12 mouse cellular contexts compared by ENCODE assay signal in the genomic region with DNA sequence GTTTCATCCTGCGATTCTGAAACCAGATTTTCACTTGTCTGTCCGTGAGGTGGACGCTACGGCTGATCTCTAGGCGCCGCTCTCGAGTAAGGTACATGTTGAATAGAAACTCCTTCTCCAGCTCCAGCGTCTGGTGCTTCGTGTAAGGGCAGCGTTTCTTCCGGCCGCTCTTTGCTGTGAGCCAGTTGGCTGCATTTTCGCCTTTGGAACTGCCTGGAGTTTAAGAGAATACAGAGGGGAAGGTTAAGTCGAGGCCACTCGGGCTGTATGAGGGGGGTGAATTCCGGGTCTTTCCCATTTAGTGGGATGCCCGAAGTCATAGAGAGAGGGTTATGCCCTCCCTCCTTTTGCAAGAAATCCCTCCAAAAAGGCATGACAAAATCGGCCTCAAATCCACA. TPM values are rescaled to one million over a fixed set of nuclear protein-coding genes. Genes with fewer than 3 reads are reported as not detected.
A peak's percentile ranks its signal among the peaks of the same experiment; 100 is the strongest.
DNase-seq lines count a peak whose midpoint lies in the region; ATAC-seq lines count a peak whose summit lies in the region.
"Had no signal": no experiment of that assay in that cellular context is flagged by ENCODE, and none has a peak within 500 bp of the region (broad histone marks: within the 10 kb centered on the region; RNA-seq: fewer than 3 reads in every experiment).

No protein-coding gene starts in this region.

- no peaks in the 10 kb centered on the region for H3K9me3 ChIP-seq in embryonic facial prominence, embryonic 11.5 days (replicated peaks; ENCODE audit: control insufficient read depth, low read length)
- H3K9me3 ChIP-seq in embryonic facial prominence, embryonic 10.5 days, result no peaks in the 10 kb centered on the region
- H3K9me3 ChIP-seq in kidney, embryonic 14.5 days (ENCODE audit: control insufficient read depth, low read length), result no peaks in the 10 kb centered on the region
- H3K9me3 ChIP-seq in neural tube, embryonic 13.5 days, result no peaks in the 10 kb centered on the region
- no peaks in the 10 kb centered on the region for H3K9me3 ChIP-seq in forebrain, embryonic 14.5 days (replicated peaks; ENCODE audit: control insufficient read depth, low read length)

- H3K27ac ChIP-seq in embryonic facial prominence, embryonic 11.5 days (replicated peaks; ENCODE audit: low read depth, low read length), result no peak overlapping the region
- no peak overlapping the region for H3K27ac ChIP-seq in embryonic facial prominence, embryonic 10.5 days (replicated peaks)
- peak overlapping the region; percentile 98 for H3K27ac ChIP-seq in kidney, embryonic 14.5 days (ENCODE audit: low read depth, low read length)
- H3K27ac ChIP-seq in neural tube, embryonic 13.5 days (replicated peaks), result peak overlapping the region; percentile 96
- no peak overlapping the region for H3K27ac ChIP-seq in forebrain, embryonic 14.5 days (ENCODE audit: low read depth, low read length)

- no peaks in the 10 kb centered on the region for H3K36me3 ChIP-seq in embryonic facial prominence, embryonic 11.5 days (replicated peaks; ENCODE audit: control insufficient read depth, insufficient read depth, low read depth, low read length)
- no peaks in the 10 kb centered on the region for H3K36me3 ChIP-seq in embryonic facial prominence, embryonic 10.5 days (replicated peaks)
- H3K36me3 ChIP-seq in kidney, embryonic 14.5 days (ENCODE audit: control insufficient read depth, insufficient read depth, low read length), result peaks cover 9% of the 10 kb centered on the region; the same call in 1 of the 2 replicates
- no peaks in the 10 kb centered on the region for H3K36me3 ChIP-seq in neural tube, embryonic 13.5 days
- H3K36me3 ChIP-seq in forebrain, embryonic 14.5 days (ENCODE audit: control insufficient read depth, insufficient read depth, low read length), result no peaks in the 10 kb centered on the region

- ATAC-seq in embryonic facial prominence, embryonic 11.5 days (replicated peaks; ENCODE audit: insufficient number of reproducible peaks, low FRiP score, low TSS enrichment, low read depth), result no peak
- ATAC-seq in kidney, embryonic 14.5 days (ENCODE audit: low FRiP score, low TSS enrichment), result no peak
- no peak for ATAC-seq in neural tube, embryonic 13.5 days (ENCODE audit: low read depth)
- ATAC-seq in forebrain, embryonic 14.5 days, result no peak

- 1% methylated on average over 18 of the region's 18 CpGs for WGBS in embryonic facial prominence, embryonic 11.5 days
- WGBS in embryonic facial prominence, embryonic 10.5 days, result under 1% methylated on average over 18 of the region's 18 CpGs
- WGBS in kidney, embryonic 14.5 days, result 1% methylated on average over 18 of the region's 18 CpGs
- WGBS in neural tube, embryonic 13.5 days, result 1% methylated on average over 18 of the region's 18 CpGs
- WGBS in forebrain, embryonic 14.5 days, result under 1% methylated on average over 18 of the region's 18 CpGs

- DNase-seq in embryonic facial prominence, embryonic 11.5 days (ENCODE audit: low spot score), result peak; percentile 64
- DNase-seq in embryonic facial prominence, embryonic 10.5 days (ENCODE audit: low spot score), result no peak
- peak; percentile 19 for DNase-seq in right cerebral cortex, postnatal 25 days
- DNase-seq in right cerebral cortex, postnatal 36 days (ENCODE audit: low spot score in 2 of 2), result no peak
- no peak for DNase-seq in adrenal gland, postnatal 14 days
- no peak for DNase-seq in forebrain, embryonic 14.5 days (ENCODE audit: low spot score)
- DNase-seq: lung, adult 2 months had no signal

- no peak overlapping the region for H3K4me3 ChIP-seq in embryonic facial prominence, embryonic 11.5 days (ENCODE audit: low read depth, low read length)
- no peak overlapping the region for H3K4me3 ChIP-seq in embryonic facial prominence, embryonic 10.5 days
- H3K4me3 ChIP-seq in kidney, embryonic 14.5 days (ENCODE audit: low read length), result peak overlapping the region; percentile 64
- H3K4me3 ChIP-seq in neural tube, embryonic 13.5 days, result peak overlapping the region; percentile 59
- no peak overlapping the region for H3K4me3 ChIP-seq in forebrain, embryonic 14.5 days (ENCODE audit: low read depth, low read length)

- H3K4me1 ChIP-seq in embryonic facial prominence, embryonic 11.5 days (ENCODE audit: control insufficient read depth, insufficient read depth, low read length), result no peaks in the 10 kb centered on the region
- peaks cover 9% of the 10 kb centered on the region; the same call in 1 of the 2 replicates for H3K4me1 ChIP-seq in embryonic facial prominence, embryonic 10.5 days
- H3K4me1 ChIP-seq in kidney, embryonic 14.5 days (ENCODE audit: control insufficient read depth, insufficient read depth, low read length), result peaks cover 10% of the 10 kb centered on the region; the same call in 1 of the 2 replicates
- H3K4me1 ChIP-seq in neural tube, embryonic 13.5 days (replicated peaks), result peaks cover 30% of the 10 kb centered on the region
- no peaks in the 10 kb centered on the region for H3K4me1 ChIP-seq in forebrain, embryonic 14.5 days (ENCODE audit: control insufficient read depth, insufficient read depth, low read length)

- no peak overlapping the region for H3K9ac ChIP-seq in embryonic facial prominence, embryonic 11.5 days (replicated peaks; ENCODE audit: low read length)
- peak overlapping the region; percentile 96 for H3K9ac ChIP-seq in kidney, embryonic 14.5 days (ENCODE audit: low read depth, low read length)
- peak overlapping the region; percentile 97 for H3K9ac ChIP-seq in neural tube, embryonic 13.5 days
- H3K9ac ChIP-seq in forebrain, embryonic 14.5 days (ENCODE audit: low read length), result no peak overlapping the region

- no peak overlapping the region for H3K4me2 ChIP-seq in embryonic facial prominence, embryonic 11.5 days (ENCODE audit: low read depth, low read length)
- H3K4me2 ChIP-seq in kidney, embryonic 14.5 days (replicated peaks; ENCODE audit: low read depth, low read length), result peak overlapping the region; percentile 83
- peak overlapping the region; percentile 97 for H3K4me2 ChIP-seq in neural tube, embryonic 13.5 days
- no peak overlapping the region for H3K4me2 ChIP-seq in forebrain, embryonic 14.5 days (ENCODE audit: low read length)

- peaks cover 90% of the 10 kb centered on the region for H3K27me3 ChIP-seq in embryonic facial prominence, embryonic 11.5 days (ENCODE audit: control insufficient read depth, insufficient read depth, low read length)
- peaks cover 100% of the 10 kb centered on the region for H3K27me3 ChIP-seq in embryonic facial prominence, embryonic 10.5 days (replicated peaks; ENCODE audit: low read depth, poor library complexity, severe bottlenecking)
- H3K27me3 ChIP-seq in kidney, embryonic 14.5 days (ENCODE audit: control insufficient read depth, insufficient read depth, low read length), result peaks cover 15% of the 10 kb centered on the region; the same call in 1 of the 2 replicates
- peaks cover 35% of the 10 kb centered on the region for H3K27me3 ChIP-seq in neural tube, embryonic 13.5 days
- peaks cover 93% of the 10 kb centered on the region for H3K27me3 ChIP-seq in forebrain, embryonic 14.5 days (replicated peaks; ENCODE audit: control insufficient read depth, insufficient read depth, low read length)

RNA-seq across cellular contexts. Expression of a gene that starts 1.7 kb away (rescaled TPM):
- 0.11 and 0.56 TPM in 2 replicates for polyA plus RNA-seq in embryonic facial prominence, embryonic 11.5 days (2014; fragmentation: Nextera tagmentation; extraction: Ambion mirVana)
- polyA plus RNA-seq in embryonic facial prominence, embryonic 10.5 days (2016; fragmentation: Nextera tagmentation; extraction: Ambion mirVana), result not detected in 2 replicates
- polyA plus RNA-seq in kidney, embryonic 14.5 days (2014; fragmentation: Nextera tagmentation; extraction: Ambion mirVana), result 58.1 and 67.8 TPM in 2 replicates
- polyA plus RNA-seq in neural tube, embryonic 13.5 days (2015; fragmentation: Nextera tagmentation; extraction: Ambion mirVana), result 125 and 130 TPM in 2 replicates
- total RNA-seq in adrenal gland, postnatal 14 days (2021), result 1.8 and 3.5 TPM in 2 replicates
- polyA plus RNA-seq in forebrain, embryonic 14.5 days (2014; fragmentation: Nextera tagmentation; extraction: Ambion mirVana), result not detected in 2 replicates
- total RNA-seq: layer of hippocampus, postnatal 10 days had no signal
- polyA plus RNA-seq: lung, adult 2 months; small intestine, adult 2 months had no signal

RNA-seq across cellular contexts. Expression of a gene that starts 8.1 kb away (rescaled TPM):
- 0.20 TPM in 1 of 2 replicates, not detected in the other for polyA plus RNA-seq in embryonic facial prominence, embryonic 11.5 days (2014; fragmentation: Nextera tagmentation; extraction: Ambion mirVana)
- not detected in 2 replicates for polyA plus RNA-seq in embryonic facial prominence, embryonic 10.5 days (2016; fragmentation: Nextera tagmentation; extraction: Ambion mirVana)
- 177 and 186 TPM in 2 replicates for polyA plus RNA-seq in kidney, embryonic 14.5 days (2014; fragmentation: Nextera tagmentation; extraction: Ambion mirVana)
- 77.8 and 86.6 TPM in 2 replicates for polyA plus RNA-seq in neural tube, embryonic 13.5 days (2015; fragmentation: Nextera tagmentation; extraction: Ambion mirVana)
- total RNA-seq in adrenal gland, postnatal 14 days (2021), result 0.15 and 0.68 TPM in 2 replicates
- polyA plus RNA-seq in forebrain, embryonic 14.5 days (2014; fragmentation: Nextera tagmentation; extraction: Ambion mirVana), result not detected in 2 replicates
- total RNA-seq: layer of hippocampus, postnatal 10 days had no signal
- polyA plus RNA-seq: lung, adult 2 months; small intestine, adult 2 months had no signal

RNA-seq across cellular contexts. Expression of a gene that starts 10.9 kb away (rescaled TPM):
- polyA plus RNA-seq in embryonic facial prominence, embryonic 11.5 days (2014; fragmentation: Nextera tagmentation; extraction: Ambion mirVana), result 0.26 and 0.34 TPM in 2 replicates
- 0.15 TPM in 1 of 2 replicates, not detected in the other for polyA plus RNA-seq in embryonic facial prominence, embryonic 10.5 days (2016; fragmentation: Nextera tagmentation; extraction: Ambion mirVana)
- polyA plus RNA-seq in kidney, embryonic 14.5 days (2014; fragmentation: Nextera tagmentation; extraction: Ambion mirVana), result 19.1 and 19.6 TPM in 2 replicates
- polyA plus RNA-seq in neural tube, embryonic 13.5 days (2015; fragmentation: Nextera tagmentation; extraction: Ambion mirVana), result 117 and 125 TPM in 2 replicates
- 20.9 and 22.2 TPM in 2 replicates for total RNA-seq in adrenal gland, postnatal 14 days (2021)
- not detected in 2 replicates for polyA plus RNA-seq in forebrain, embryonic 14.5 days (2014; fragmentation: Nextera tagmentation; extraction: Ambion mirVana)
- total RNA-seq: layer of hippocampus, postnatal 10 days had no signal

RNA-seq across cellular contexts. Expression of a gene that starts 13.0 kb away (rescaled TPM):
- not detected in 2 replicates for polyA plus RNA-seq in embryonic facial prominence, embryonic 11.5 days (2014; fragmentation: Nextera tagmentation; extraction: Ambion mirVana)
- polyA plus RNA-seq in embryonic facial prominence, embryonic 10.5 days (2016; fragmentation: Nextera tagmentation; extraction: Ambion mirVana), result not detected in 2 replicates
- polyA plus RNA-seq in kidney, embryonic 14.5 days (2014; fragmentation: Nextera tagmentation; extraction: Ambion mirVana), result 27.6 and 35.6 TPM in 2 replicates
- polyA plus RNA-seq in neural tube, embryonic 13.5 days (2015; fragmentation: Nextera tagmentation; extraction: Ambion mirVana), result 4.7 and 5.7 TPM in 2 replicates
- not detected in 2 replicates for total RNA-seq in adrenal gland, postnatal 14 days (2021)
- not detected in 2 replicates for polyA plus RNA-seq in forebrain, embryonic 14.5 days (2014; fragmentation: Nextera tagmentation; extraction: Ambion mirVana)
- total RNA-seq: layer of hippocampus, postnatal 10 days had no signal
- polyA plus RNA-seq: heart, embryonic 14.5 days; lung, adult 2 months; small intestine, adult 2 months had no signal

RNA-seq across cellular contexts. Expression of a gene that starts 19.4 kb away (rescaled TPM):
- 0.38 TPM in 1 of 2 replicates, not detected in the other for polyA plus RNA-seq in embryonic facial prominence, embryonic 11.5 days (2014; fragmentation: Nextera tagmentation; extraction: Ambion mirVana)
- not detected in 2 replicates for polyA plus RNA-seq in embryonic facial prominence, embryonic 10.5 days (2016; fragmentation: Nextera tagmentation; extraction: Ambion mirVana)
- polyA plus RNA-seq in kidney, embryonic 14.5 days (2014; fragmentation: Nextera tagmentation; extraction: Ambion mirVana), result not detected in 2 replicates
- not detected in 2 replicates for polyA plus RNA-seq in neural tube, embryonic 13.5 days (2015; fragmentation: Nextera tagmentation; extraction: Ambion mirVana)
- 1.3 and 1.4 TPM in 2 replicates for total RNA-seq in adrenal gland, postnatal 14 days (2021)
- polyA plus RNA-seq in forebrain, embryonic 14.5 days (2014; fragmentation: Nextera tagmentation; extraction: Ambion mirVana), result not detected in 2 replicates
- total RNA-seq: layer of hippocampus, postnatal 10 days had no signal
- polyA plus RNA-seq: heart, embryonic 14.5 days had no signal

Comparison
In these comparisons a context has a peak if more than half of its experiments do, and no peak if none do; other contexts are left out.
1. DNase-seq: peak in embryonic facial prominence, embryonic 11.5 days (single experiment) and right cerebral cortex, postnatal 25 days (single experiment); none in embryonic facial prominence, embryonic 10.5 days (single experiment), right cerebral cortex, postnatal 36 days (0 of 2), adrenal gland, postnatal 14 days (single experiment) and forebrain, embryonic 14.5 days (single experiment).
2. H3K27ac ChIP-seq: peak in kidney, embryonic 14.5 days (single experiment) and neural tube, embryonic 13.5 days (single experiment); none in embryonic facial prominence, embryonic 11.5 days (single experiment), embryonic facial prominence, embryonic 10.5 days (single experiment) and forebrain, embryonic 14.5 days (single experiment).
3. H3K4me2 ChIP-seq: peak in kidney, embryonic 14.5 days (single experiment) and neural tube, embryonic 13.5 days (single experiment); none in embryonic facial prominence, embryonic 11.5 days (single experiment) and forebrain, embryonic 14.5 days (single experiment).
4. H3K4me3 ChIP-seq: peak in kidney, embryonic 14.5 days (single experiment) and neural tube, embryonic 13.5 days (single experiment); none in embryonic facial prominence, embryonic 11.5 days (single experiment), embryonic facial prominence, embryonic 10.5 days (single experiment) and forebrain, embryonic 14.5 days (single experiment).
5. H3K9ac ChIP-seq: peak in kidney, embryonic 14.5 days (single experiment) and neural tube, embryonic 13.5 days (single experiment); none in embryonic facial prominence, embryonic 11.5 days (single experiment) and forebrain, embryonic 14.5 days (single experiment).
6. RNA of a gene that starts 1.7 kb away (polyA plus RNA-seq): 125 to 130 TPM in neural tube, embryonic 13.5 days and 58.1 to 67.8 TPM in kidney, embryonic 14.5 days; 0.11 to 0.56 TPM in embryonic facial prominence, embryonic 11.5 days, not detected in embryonic facial prominence, embryonic 10.5 days and not detected in forebrain, embryonic 14.5 days; every median in the first group is over 10 times any median in the second.
7. RNA of a gene that starts 8.1 kb away (polyA plus RNA-seq): 177 to 186 TPM in kidney, embryonic 14.5 days and 77.8 to 86.6 TPM in neural tube, embryonic 13.5 days; 0.20 TPM in embryonic facial prominence, embryonic 11.5 days, not detected in embryonic facial prominence, embryonic 10.5 days and not detected in forebrain, embryonic 14.5 days; every median in the first group is over 10 times any median in the second.
8. RNA of a gene that starts 10.9 kb away (polyA plus RNA-seq): 117 to 125 TPM in neural tube, embryonic 13.5 days and 19.1 to 19.6 TPM in kidney, embryonic 14.5 days; 0.26 to 0.34 TPM in embryonic facial prominence, embryonic 11.5 days, not detected in forebrain, embryonic 14.5 days and 0.15 TPM in embryonic facial prominence, embryonic 10.5 days; every median in the first group is over 10 times any median in the second.